Mouse (Mus musculus) megakaryocyte, embryonic 14.5 days (primary cell): ENCODE results near the gene Ssh2.

Source experiments
- FLI1 ChIP-seq: IDR thresholded peaks from 2 replicates; pipeline ENCODE4 v1.6.1; 2012; ENCODE audit warnings: low read length, inconsistent platforms, mixed read lengths
- GATA1 ChIP-seq: IDR thresholded peaks from 3 replicates; pipeline ENCODE4 v1.6.1; 2012; ENCODE audit warnings: mixed read lengths, low read length, inconsistent platforms, borderline replicate concordance

GRCm38 (mm10) chr11:77188868-77189267 lies 27.2 kb upstream of the Ssh2 start, which contains the start of gene Efcab5:
- TF ChIP-seq GATA1 (no peak), FLI1 (no peak)
